Comparison of ENCODE assay signal across 11 mouse cellular contexts in genomic region chr16:94559782-94560181, GRCm38 (mm10). TPM values are rescaled to one million over a fixed set of nuclear protein-coding genes. Genes with fewer than 3 reads are reported as not detected.
A peak's percentile ranks its signal among the peaks of the same experiment; 100 is the strongest.
DNase-seq lines count a peak whose midpoint lies in the region; ATAC-seq and TF ChIP-seq lines count a peak whose summit lies in the region.
"Had no signal": no experiment of that assay in that cellular context is flagged by ENCODE, and none has a peak within 500 bp of the region (broad histone marks: within the 10 kb centered on the region; RNA-seq: fewer than 3 reads in every experiment).

No protein-coding gene starts in this region.

- TF ChIP-seq EP300 in heart, adult 2 months (IDR thresholded peaks at IDR 0.05; ENCODE audit: insufficient read depth, low read depth, low read length) = no peak

- H3K4me2 ChIP-seq in lung, embryonic 14.5 days = peak overlapping the region; percentile 25; the same call in 1 of the 2 replicates

- no peak for TF ChIP-seq POLR2A in heart, adult 2 months (IDR thresholded peaks at IDR 0.05; ENCODE audit: insufficient read depth, low read depth, low read length)
- no peak for TF ChIP-seq POLR2A in lung, adult 2 months (IDR thresholded peaks at IDR 0.05; ENCODE audit: borderline replicate concordance, extremely low read depth, low read depth, low read length)
- no peak for TF ChIP-seq POLR2A in small intestine, adult 2 months (IDR thresholded peaks at IDR 0.05; ENCODE audit: low read depth, low read length)

- H3K9ac ChIP-seq in heart, adult 2 months (ENCODE audit: low read depth, low read length) = no peak overlapping the region
- H3K9ac ChIP-seq in lung, embryonic 14.5 days = no peak overlapping the region

- intact Hi-C loops in heart, adult 2 months (cut with DNase I) = no loop called here
- intact Hi-C loops in heart, postnatal 14 days (cut with DNase I) = no loop called here

- 33% methylated on average over 7 of the region's 7 CpGs for WGBS in heart, adult 2 months
- 46% methylated on average over 7 of the region's 7 CpGs for WGBS in lung, embryonic 14.5 days
- 37% methylated on average over 7 of the region's 7 CpGs for WGBS in lung, adult 2 months
- 70% methylated on average over 7 of the region's 7 CpGs for WGBS in limb, embryonic 10.5 days
- 20% methylated on average over 7 of the region's 7 CpGs for WGBS in small intestine, adult 2 months

- H3K27ac ChIP-seq in heart, adult 2 months = peak overlapping the region; percentile 4
- peak overlapping the region; percentile 50; the same call in 1 of the 2 replicates for H3K27ac ChIP-seq in lung, embryonic 14.5 days (ENCODE audit: low read depth)
- peak overlapping the region; percentile 53 for H3K27ac ChIP-seq in limb, embryonic 10.5 days
- H3K27ac ChIP-seq in small intestine, adult 2 months (ENCODE audit: insufficient read depth, low read depth, low read length) = 0 out of 2 replicates have a peak overlapping the region, but pooled peaks have one; percentile 3

- no peak for ATAC-seq in lung, embryonic 14.5 days (ENCODE audit: insufficient read depth)
- no peak for ATAC-seq in erythroblast, adult 5-6 weeks (replicated peaks; ENCODE audit: low FRiP score, poor library complexity, severe bottlenecking)
- no peak for ATAC-seq in inflammation-experienced regulatory T-cells, adult 6 months

- H3K27me3 ChIP-seq in heart, adult 2 months (ENCODE audit: control insufficient read depth, insufficient read depth, low read length) = no peaks in the 10 kb centered on the region
- no peaks in the 10 kb centered on the region for H3K27me3 ChIP-seq in lung, embryonic 14.5 days (ENCODE audit: insufficient read depth, low read length)
- no peaks in the 10 kb centered on the region for H3K27me3 ChIP-seq in limb, embryonic 10.5 days (ENCODE audit: low read depth, poor library complexity, severe bottlenecking)
- no peaks in the 10 kb centered on the region for H3K27me3 ChIP-seq in small intestine, adult 2 months (ENCODE audit: control insufficient read depth, insufficient read depth, low read length)

- no peak for DNase-seq in heart, adult 2 months
- no peak for DNase-seq in heart, postnatal 14 days
- DNase-seq in lung, embryonic 14.5 days = no peak
- DNase-seq in lung, adult 2 months = no peak
- no peak for DNase-seq in limb, embryonic 10.5 days (ENCODE audit: low spot score)
- DNase-seq: B cell, adult 2 months; gastrocnemius, postnatal 10 days; lung, adult 18-20 months had no signal

- no peak for TF ChIP-seq CTCF in heart, adult 2 months (IDR thresholded peaks at IDR 0.05)
- TF ChIP-seq CTCF in lung, embryonic 14.5 days (IDR thresholded peaks at IDR 0.05; ENCODE audit: low read depth) = no peak
- TF ChIP-seq CTCF in lung, adult 2 months (IDR thresholded peaks at IDR 0.05; ENCODE audit: insufficient read depth, low read length) = no peak
- no peak for TF ChIP-seq CTCF in small intestine, adult 2 months (IDR thresholded peaks at IDR 0.05; ENCODE audit: extremely low read depth, insufficient read length, insufficient replicate concordance, low read depth, low read length)

- no peaks in the 10 kb centered on the region for H3K79me2 ChIP-seq in heart, adult 2 months (replicated peaks; ENCODE audit: control insufficient read depth, insufficient read depth, low read length)

- peaks cover 12% of the 10 kb centered on the region for H3K4me1 ChIP-seq in heart, adult 2 months (ENCODE audit: control insufficient read depth, insufficient read depth, low read length)
- no peaks in the 10 kb centered on the region for H3K4me1 ChIP-seq in lung, embryonic 14.5 days (ENCODE audit: insufficient read depth)
- peaks cover 10% of the 10 kb centered on the region; the same call in 1 of the 2 replicates for H3K4me1 ChIP-seq in lung, adult 2 months (ENCODE audit: control insufficient read depth, insufficient read depth, low read length)
- peaks cover 11% of the 10 kb centered on the region for H3K4me1 ChIP-seq in limb, embryonic 10.5 days
- peaks cover 13% of the 10 kb centered on the region for H3K4me1 ChIP-seq in small intestine, adult 2 months (ENCODE audit: control insufficient read depth, insufficient read depth, insufficient read length, low read length)

- H3K4me3 ChIP-seq in heart, adult 2 months = no peak overlapping the region
- no peak overlapping the region for H3K4me3 ChIP-seq in lung, embryonic 14.5 days (ENCODE audit: low read depth, low read length)
- H3K4me3 ChIP-seq in lung, adult 2 months (replicated peaks; ENCODE audit: extremely low read depth, low read depth, low read length) = no peak overlapping the region
- H3K4me3 ChIP-seq in limb, embryonic 10.5 days = no peak overlapping the region
- H3K4me3 ChIP-seq in small intestine, adult 2 months (ENCODE audit: low read depth, low read length) = no peak overlapping the region

- H3K36me3 ChIP-seq in heart, adult 2 months (ENCODE audit: control insufficient read depth, insufficient read depth, low read length) = peaks cover 2% of the 10 kb centered on the region; the same call in 1 of the 2 replicates
- H3K36me3 ChIP-seq in lung, embryonic 14.5 days (ENCODE audit: insufficient read depth) = no peaks in the 10 kb centered on the region
- no peaks in the 10 kb centered on the region for H3K36me3 ChIP-seq in limb, embryonic 10.5 days
- no peaks in the 10 kb centered on the region for H3K36me3 ChIP-seq in small intestine, adult 2 months (ENCODE audit: control insufficient read depth, insufficient read depth, low read length)

- no peaks in the 10 kb centered on the region for H3K9me3 ChIP-seq in lung, embryonic 14.5 days (ENCODE audit: low read depth, low read length)
- no peaks in the 10 kb centered on the region for H3K9me3 ChIP-seq in limb, embryonic 10.5 days (replicated peaks)

RNA-seq across cellular contexts. Expression of gene Dyrk1a, which starts 10.0 kb away (rescaled TPM):
- total RNA-seq in heart, adult 2 months (2021) = 10 to 100 TPM; 74.0 to 80.5 TPM
- 28.2 and 44.8 TPM in 2 replicates for polyA plus RNA-seq in heart, adult 2 months (2012; rRNA removed)
- 10 to 100 TPM; 68.6 to 69.6 TPM for total RNA-seq in heart, postnatal 14 days (2021)
- polyA plus RNA-seq in lung, embryonic 14.5 days (2014; fragmentation: Nextera tagmentation; extraction: Ambion mirVana) = 11.2 and 11.8 TPM in 2 replicates
- polyA plus RNA-seq in lung, adult 2 months (2012; rRNA removed) = 26.1 and 32.4 TPM in 2 replicates
- polyA plus RNA-seq in limb, embryonic 10.5 days (2016; fragmentation: Nextera tagmentation; extraction: Ambion mirVana) = 8.2 and 8.9 TPM in 2 replicates
- polyA plus RNA-seq in small intestine, adult 2 months (2012; rRNA removed) = 15.9 and 32.1 TPM in 2 replicates
- 34.3 and 65.1 TPM in 2 replicates for total RNA-seq in erythroblast, adult 5-6 weeks (2015; ENCODE audit: low replicate concordance)
- total RNA-seq in erythroblast, adult 5-6 weeks (2017; ENCODE audit: low replicate concordance) = 60.3 and 66.8 TPM in 2 replicates
- polyA plus RNA-seq in inflammation-experienced regulatory T-cells, adult 6 months (2017; shearing (Covaris generic)) = 10 to 100 TPM; 22.3 to 29.7 (median 25.2) TPM

RNA-seq across cellular contexts. Expression of gene Vps26c, which starts 33.2 kb away (rescaled TPM):
- total RNA-seq in heart, adult 2 months (2021) = 10 to 100 TPM; 21.8 to 22.1 TPM
- 25.7 and 42.8 TPM in 2 replicates for polyA plus RNA-seq in heart, adult 2 months (2012; rRNA removed)
- total RNA-seq in heart, postnatal 14 days (2021) = 10 to 100 TPM; 26.7 to 27.8 TPM
- 54.9 and 63.7 TPM in 2 replicates for polyA plus RNA-seq in lung, embryonic 14.5 days (2014; fragmentation: Nextera tagmentation; extraction: Ambion mirVana)
- polyA plus RNA-seq in lung, adult 2 months (2012; rRNA removed) = 25.8 and 40.7 TPM in 2 replicates
- 53.2 and 57.9 TPM in 2 replicates for polyA plus RNA-seq in limb, embryonic 10.5 days (2016; fragmentation: Nextera tagmentation; extraction: Ambion mirVana)
- polyA plus RNA-seq in small intestine, adult 2 months (2012; rRNA removed) = 13.6 and 16.6 TPM in 2 replicates
- total RNA-seq in erythroblast, adult 5-6 weeks (2015; ENCODE audit: low replicate concordance) = 5.2 and 8.4 TPM in 2 replicates
- 4.5 and 19.8 TPM in 2 replicates for total RNA-seq in erythroblast, adult 5-6 weeks (2017; ENCODE audit: low replicate concordance)
- polyA plus RNA-seq in inflammation-experienced regulatory T-cells, adult 6 months (2017; shearing (Covaris generic)) = 10 to 100 TPM; 75.1 to 91.9 (median 89.0) TPM

Comparison
In these comparisons a context has a peak if more than half of its experiments do, and no peak if none do; other contexts are left out.
1. H3K27ac ChIP-seq: peak in every context shown above with its lines; median percentile 53 in limb, embryonic 10.5 days; 50 in lung, embryonic 14.5 days; 4 in heart, adult 2 months; 3 in small intestine, adult 2 months.